Mouse (Mus musculus) heart, adult 2 months (tissue): ENCODE results near the gene Ngp.

Experiments used
- EP300 ChIP-seq: fragments of 200-500 bp; IDR thresholded peaks from 2 replicates; pipeline ENCODE4 v1.6.1; 2011; ENCODE audit warnings: low read depth, low read length, control low read depth; ENCODE audit not compliant: insufficient read depth
- POLR2A ChIP-seq: fragments of 200-500 bp; IDR thresholded peaks from 2 replicates; pipeline ENCODE4 v1.6.1; 2011; ENCODE audit warnings: mild to moderate bottlenecking, low read depth, low read length, control low read depth; ENCODE audit not compliant: insufficient read depth

GRCm38 (mm10) chr9:110465336-110465735, 45.8 kb downstream of the Ngp start:
- no peak for TF ChIP-seq POLR2A
- TF ChIP-seq EP300 = no peak
